Mouse (Mus musculus) midbrain, postnatal 0 days (tissue): ENCODE results near the gene Tssk3. TPM values are rescaled to one million over a fixed set of nuclear protein-coding genes. Genes with fewer than 3 reads are reported as not detected.

ENCODE experiments used
- ATAC-seq: fragments of 200-750 bp; cut with Nextera tagmentation; 2 replicates; pipeline ENCODE4 v1.8.0; 2017; ENCODE audit warnings: moderate number of reproducible peaks, mild to moderate bottlenecking, moderate TSS enrichment, moderate library complexity; ENCODE audit not compliant: low FRiP score
- DNase-seq: peaks from one replicate; pipeline ENCODE4 v3.0.0-alpha.2; 2015; ENCODE audit warnings: low spot score
- H3K27ac ChIP-seq: fragments of 300-500 bp; sonication (generic); 2 replicates; pipeline ENCODE4 v1.5.1; 2014; ENCODE audit warnings: low read depth, mild to moderate bottlenecking, low read length, mixed read lengths
- H3K27me3 ChIP-seq: fragments of 300-500 bp; sonication (generic); 2 replicates; pipeline ENCODE4 v1.6.1; 2014; ENCODE audit warnings: low read length, control low read depth, mixed read lengths; ENCODE audit not compliant: insufficient read depth
- H3K36me3 ChIP-seq: fragments of 300-500 bp; sonication (generic); 2 replicates; pipeline ENCODE4 v1.6.1; 2014; ENCODE audit warnings: low read length, control low read depth, mixed read lengths; ENCODE audit not compliant: insufficient read depth
- H3K4me1 ChIP-seq: fragments of 300-500 bp; sonication (generic); 2 replicates; pipeline ENCODE4 v1.6.1; 2014; ENCODE audit warnings: mild to moderate bottlenecking, control low read depth, antibody characterized with exemption, low read length, mixed read lengths; ENCODE audit not compliant: insufficient read depth
- H3K4me2 ChIP-seq: fragments of 300-500 bp; sonication (generic); 2 replicates; pipeline ENCODE4 v1.6.1; 2014; ENCODE audit warnings: low read depth, mild to moderate bottlenecking, low read length, mixed read lengths; ENCODE audit not compliant: poor library complexity, severe bottlenecking
- H3K4me3 ChIP-seq: fragments of 300-500 bp; sonication (generic); 2 replicates; pipeline ENCODE4 v1.5.1; 2014; ENCODE audit warnings: low read depth, mild to moderate bottlenecking, low read length, moderate library complexity
- H3K9ac ChIP-seq: fragments of 300-500 bp; sonication (generic); replicated peaks from 2 replicates; pipeline ENCODE4 v1.6.1; 2014; ENCODE audit warnings: mild to moderate bottlenecking, low read length, moderate library complexity, mixed read lengths; ENCODE audit not compliant: poor library complexity, severe bottlenecking
- H3K9me3 ChIP-seq: fragments of 300-500 bp; sonication (generic); 2 replicates; pipeline ENCODE4 v1.6.1; 2016; ENCODE audit warnings: low read length, control low read depth
- CTCF ChIP-seq: IDR thresholded peaks from 2 replicates; pipeline ENCODE4 v1.5.1; 2016; ENCODE audit warnings: antibody characterized with exemption, mild to moderate bottlenecking
- WGBS: fragments of 180-500 bp; shearing (Covaris S2); extraction: QIAGEN DNeasy Blood & Tissue Kit; methylation state at CpG from one replicate; pipeline ENCODE4 v1.1.7; 2014; 5-methylcytosine and 5-hydroxymethylcytosine counted together
- polyA plus RNA-seq: library from polyadenylated mRNA; unstranded; fragments of >200 nt; fragmentation: Nextera tagmentation; extraction: Ambion mirVana; gene quantifications from 2 replicates; pipeline ENCODE4 v1.2.1, GENCODE M21; 2015
- total RNA-seq: library from RNA; depleted of rRNA; stranded (reverse); fragments of >200 nt; gene quantifications from 2 replicates; pipeline ENCODE4 v1.2.3, GENCODE M21; 2014

The Tssk3 gene
- total and polyA plus RNA-seq, 2 experiments from 2014 or later = 0.16 to 1.7 TPM

GRCm38 (mm10) chr4:129502901-129503444, 12.2 kb upstream of the Tssk3 start:
- H3K4me2 ChIP-seq = no peak overlapping the region
- H3K4me1 ChIP-seq = no peaks in the 10 kb centered on the region
- H3K9ac ChIP-seq = no peak overlapping the region
- H3K4me3 ChIP-seq = no peak overlapping the region
- ATAC-seq (no peak), DNase-seq (no peak)
- no peak for TF ChIP-seq CTCF
- no peaks in the 10 kb centered on the region for H3K9me3 ChIP-seq
- no peaks in the 10 kb centered on the region for H3K36me3 ChIP-seq
- WGBS = 79% methylated on average over 11 of the region's 11 CpGs
- no peaks in the 10 kb centered on the region for H3K27me3 ChIP-seq
- H3K27ac ChIP-seq = no peak overlapping the region

DNA sequence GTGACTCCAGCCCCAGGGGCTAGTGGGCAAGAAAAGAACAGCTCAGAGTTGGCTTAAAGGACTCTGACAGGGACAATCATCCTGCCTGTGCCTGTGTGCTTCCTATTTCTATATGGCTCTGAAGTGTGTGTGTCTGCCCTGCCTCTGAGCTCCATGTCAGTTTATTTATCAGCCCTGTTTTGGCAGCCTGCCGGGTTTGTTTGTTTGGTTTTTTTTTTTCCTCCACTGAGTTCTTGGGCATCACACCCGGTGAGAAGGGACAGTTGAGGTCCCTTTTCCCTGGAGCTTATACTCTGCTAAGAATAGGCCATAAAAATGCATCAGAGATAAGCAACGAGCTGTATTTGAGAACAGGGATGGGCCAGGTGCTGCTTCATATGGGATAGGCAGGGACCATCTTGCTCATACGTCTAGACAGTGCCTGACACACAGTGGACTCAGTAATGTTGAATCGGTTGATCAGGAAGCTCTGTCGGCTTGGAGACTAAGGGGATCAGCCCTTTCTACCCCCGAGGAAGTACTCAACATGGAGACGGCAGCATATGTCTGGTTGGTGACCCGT, 11.6 kb upstream of the Tssk3 start:
- Histone ChIP-seq H3K36me3 (no peaks in the 10 kb centered on the region), H3K4me3 (no peak overlapping the region), H3K27me3 (no peaks in the 10 kb centered on the region), H3K9me3 (no peaks in the 10 kb centered on the region), H3K4me1 (no peaks in the 10 kb centered on the region), H3K9ac (no peak overlapping the region), H3K4me2 (no peak overlapping the region), H3K27ac (no peak overlapping the region)
- TF ChIP-seq CTCF = no peak
- ATAC-seq = no peak
- 71% methylated on average over 9 of the region's 9 CpGs for WGBS
- DNase-seq = no peak

DNA sequence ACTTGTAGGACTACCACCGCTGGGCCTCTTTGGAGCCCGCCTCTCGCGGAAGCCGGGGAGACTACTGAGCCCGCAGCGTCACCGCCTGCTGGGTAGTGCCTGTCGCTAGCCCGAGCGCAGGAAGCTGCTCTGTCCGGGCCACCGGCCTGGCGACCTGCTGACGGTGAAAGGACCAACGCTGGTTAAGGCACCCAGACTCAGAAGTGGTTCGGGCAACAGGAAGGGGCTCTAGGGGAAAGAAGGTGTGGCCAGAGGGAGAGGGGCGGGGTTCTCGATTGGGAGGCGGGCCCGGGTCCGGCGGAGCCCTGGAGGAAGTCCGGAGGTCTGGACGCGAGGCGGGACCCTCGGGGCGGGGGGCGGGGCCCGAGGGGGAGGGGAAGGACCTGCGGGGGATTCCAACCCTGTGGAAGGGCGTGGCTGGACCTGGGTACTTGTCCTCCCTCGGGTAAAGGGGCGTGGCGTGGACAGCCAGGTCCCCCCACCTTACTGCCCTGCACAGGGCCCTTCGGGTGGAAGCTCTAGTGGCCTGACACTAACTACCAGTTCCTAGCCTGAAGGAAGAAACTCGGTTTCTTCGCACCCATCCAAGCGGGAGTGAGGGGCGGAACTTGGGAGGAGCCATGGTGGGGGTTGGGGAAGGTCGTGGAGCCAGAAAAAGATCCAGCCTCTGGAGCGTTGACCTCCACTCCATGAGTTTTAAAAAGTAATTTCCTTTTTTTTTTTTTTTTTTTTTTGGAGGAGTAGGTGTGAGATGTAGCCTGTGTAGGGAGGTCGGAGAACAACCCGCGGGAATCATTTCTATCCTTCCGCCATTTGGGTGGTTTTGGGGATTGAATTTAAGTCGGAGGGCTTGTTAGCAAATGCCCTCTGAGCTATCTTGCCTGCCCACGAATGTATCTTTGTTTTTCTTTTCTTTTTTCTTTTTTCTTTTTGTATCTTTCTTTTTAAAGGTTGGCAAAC, 10.1 kb upstream of the Tssk3 start:
- H3K27ac ChIP-seq = peak overlapping the region; percentile 59; the same call in 1 of the 2 replicates
- peak overlapping the region; percentile 64 for H3K9ac ChIP-seq
- no peak for TF ChIP-seq CTCF
- no peaks in the 10 kb centered on the region for H3K27me3 ChIP-seq
- H3K4me2 ChIP-seq = peak overlapping the region; percentile 98
- peak; percentile 73 for ATAC-seq
- 2% methylated on average over 34 of the region's 49 CpGs for WGBS
- no peaks in the 10 kb centered on the region for H3K9me3 ChIP-seq
- peaks cover 9% of the 10 kb centered on the region for H3K4me1 ChIP-seq
- H3K36me3 ChIP-seq = no peaks in the 10 kb centered on the region
- peak overlapping the region; percentile 55 for H3K4me3 ChIP-seq
- peak; percentile 67 for DNase-seq

- Histone ChIP-seq H3K9ac (no peak overlapping the region), H3K4me1 (peaks cover 9% of the 10 kb centered on the region), H3K4me2 (peak overlapping the region; percentile 98), H3K9me3 (no peaks in the 10 kb centered on the region), H3K27ac (peak overlapping the region; percentile 59; the same call in 1 of the 2 replicates), H3K4me3 (peak overlapping the region; percentile 55; the same call in 1 of the 2 replicates), H3K36me3 (no peaks in the 10 kb centered on the region), H3K27me3 (no peaks in the 10 kb centered on the region)
- no peak for ATAC-seq
- no peak for TF ChIP-seq CTCF
- 86% methylated on average over 8 of the region's 8 CpGs for WGBS
- DNase-seq = no peak
Measured at GRCm38 (mm10) chr4:129500017-129500416, 9.2 kb upstream of the Tssk3 start.

DNA sequence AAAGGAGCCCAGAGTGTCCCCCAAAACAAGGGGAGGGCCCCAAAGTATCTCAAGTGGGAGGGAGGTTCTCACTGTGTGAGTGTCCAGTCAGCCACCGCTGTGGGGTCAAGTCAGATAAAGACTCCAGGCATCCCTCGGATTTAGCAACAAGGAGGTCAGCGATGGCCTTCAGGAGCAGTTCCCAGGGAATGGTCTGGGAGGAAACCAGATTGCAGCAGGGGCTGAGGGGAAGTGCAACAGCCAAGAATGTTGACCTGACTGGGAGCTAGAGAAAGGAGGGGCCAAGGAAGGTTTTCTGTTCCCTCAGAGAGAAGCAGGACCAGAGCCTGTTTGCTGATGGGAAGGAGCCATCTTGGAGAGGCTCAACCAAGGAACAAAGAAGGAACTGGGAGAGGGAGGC, 8.1 kb upstream of the Tssk3 start:
- Histone ChIP-seq H3K9me3 (no peaks in the 10 kb centered on the region), H3K36me3 (no peaks in the 10 kb centered on the region), H3K4me1 (peaks cover 9% of the 10 kb centered on the region), H3K4me2 (no peak overlapping the region), H3K27ac (no peak overlapping the region), H3K9ac (no peak overlapping the region), H3K4me3 (no peak overlapping the region), H3K27me3 (no peaks in the 10 kb centered on the region)
- WGBS = 67% methylated on average over 3 of the region's 3 CpGs
- DNase-seq = no peak
- ATAC-seq = no peak
- no peak for TF ChIP-seq CTCF
